Comparison of ENCODE assay signal across 12 mouse cellular contexts in genomic region chr4:46555762-46556161, GRCm38 (mm10). TPM values are rescaled to one million over a fixed set of nuclear protein-coding genes. Genes with fewer than 3 reads are reported as not detected.
DNase-seq lines count a peak whose midpoint lies in the region; ATAC-seq lines count a peak whose summit lies in the region.
"Had no signal": no experiment of that assay in that cellular context is flagged by ENCODE, and none has a peak within 500 bp of the region (broad histone marks: within the 10 kb centered on the region; RNA-seq: fewer than 3 reads in every experiment).

No protein-coding gene starts in this region.

- peak; percentile 55 to 57 for DNase-seq in spleen, postnatal 36 days (ENCODE audit: low spot score in 2 of 2)
- DNase-seq in spleen, postnatal 14 days (ENCODE audit: low spot score in 2 of 2): no peak
- DNase-seq in liver, embryonic 13.5 days: no peak
- no peak for DNase-seq in adrenal gland, adult (ENCODE audit: inconsistent age in 2 of 2, low spot score in 1 of 2)
- no peak for DNase-seq in hindbrain, embryonic 11.5 days (ENCODE audit: low spot score)
- no peak for DNase-seq in heart, postnatal 4 days
- DNase-seq in gastrocnemius, postnatal 4 days (ENCODE audit: low spot score in 2 of 2): no peak
- DNase-seq: right cerebral cortex, postnatal 14 days; thymus, postnatal 14 days had no signal

- H3K27me3 ChIP-seq in liver, embryonic 13.5 days: no peaks in the 10 kb centered on the region
- H3K27me3 ChIP-seq in hindbrain, embryonic 11.5 days (ENCODE audit: control insufficient read depth, insufficient read depth, low read length): no peaks in the 10 kb centered on the region
- H3K27me3 ChIP-seq: midbrain, embryonic 13.5 days had no signal

- no peak overlapping the region for H3K4me3 ChIP-seq in liver, embryonic 13.5 days (replicated peaks)
- no peak overlapping the region for H3K4me3 ChIP-seq in macrophage (ENCODE audit: inconsistent target)
- H3K4me3 ChIP-seq in hindbrain, embryonic 11.5 days (ENCODE audit: low read depth, low read length): no peak overlapping the region
- H3K4me3 ChIP-seq: midbrain, embryonic 13.5 days had no signal

- WGBS in liver, embryonic 13.5 days (ENCODE audit: insufficient replicate concordance): 63% methylated on average over 9 of the region's 9 CpGs
- WGBS in macrophage (ENCODE audit: missing documents): 43% methylated on average over 9 of the region's 9 CpGs
- WGBS in hindbrain, embryonic 11.5 days: 85% methylated on average over 9 of the region's 9 CpGs

- peaks cover 44% of the 10 kb centered on the region for H3K4me1 ChIP-seq in liver, embryonic 13.5 days (replicated peaks)
- H3K4me1 ChIP-seq in hindbrain, embryonic 11.5 days (replicated peaks; ENCODE audit: control insufficient read depth, insufficient read depth, low read length): no peaks in the 10 kb centered on the region
- H3K4me1 ChIP-seq: midbrain, embryonic 13.5 days had no signal

- no peak for ATAC-seq in liver, embryonic 13.5 days (ENCODE audit: low read depth)
- no peak for ATAC-seq in hindbrain, embryonic 11.5 days (ENCODE audit: low FRiP score)
- ATAC-seq: inflammation-experienced regulatory T-cells, adult 6 months; midbrain, embryonic 13.5 days had no signal

- H3K79me2 ChIP-seq in macrophage (ENCODE audit: inconsistent target): peaks cover 63% of the 10 kb centered on the region

- no peaks in the 10 kb centered on the region for H3K36me3 ChIP-seq in liver, embryonic 13.5 days
- H3K36me3 ChIP-seq in macrophage (ENCODE audit: inconsistent target): peaks cover 11% of the 10 kb centered on the region; the same call in 1 of the 2 replicates
- H3K36me3 ChIP-seq in hindbrain, embryonic 11.5 days (ENCODE audit: control insufficient read depth, insufficient read depth, low read length): no peaks in the 10 kb centered on the region
- H3K36me3 ChIP-seq: midbrain, embryonic 13.5 days had no signal

- no peak overlapping the region for H3K9ac ChIP-seq in liver, embryonic 13.5 days
- H3K9ac ChIP-seq in hindbrain, embryonic 11.5 days (ENCODE audit: low read depth, low read length): no peak overlapping the region
- H3K9ac ChIP-seq: midbrain, embryonic 13.5 days had no signal

- H3K9me3 ChIP-seq in liver, embryonic 13.5 days (replicated peaks): no peaks in the 10 kb centered on the region
- H3K9me3 ChIP-seq in hindbrain, embryonic 11.5 days (ENCODE audit: control insufficient read depth, low read length): no peaks in the 10 kb centered on the region
- H3K9me3 ChIP-seq: midbrain, embryonic 13.5 days had no signal

- H3K27ac ChIP-seq in liver, embryonic 13.5 days: 0 out of 2 replicates have a peak overlapping the region, but pooled peaks have one; percentile 57
- peak overlapping the region; percentile 96 for H3K27ac ChIP-seq in macrophage
- no peak overlapping the region for H3K27ac ChIP-seq in hindbrain, embryonic 11.5 days (ENCODE audit: low read depth, low read length)
- H3K27ac ChIP-seq: midbrain, embryonic 13.5 days had no signal

- H3K4me2 ChIP-seq in liver, embryonic 13.5 days: no peak overlapping the region
- H3K4me2 ChIP-seq in hindbrain, embryonic 11.5 days (replicated peaks; ENCODE audit: low read depth, low read length): no peak overlapping the region
- H3K4me2 ChIP-seq: midbrain, embryonic 13.5 days had no signal

RNA-seq across cellular contexts. Expression of gene Trim14, which starts 19.8 kb away (rescaled TPM):
- 6.8 and 8.6 TPM in 2 replicates for polyA plus RNA-seq in liver, embryonic 13.5 days (2015; fragmentation: Nextera tagmentation; extraction: Ambion mirVana)
- total RNA-seq in macrophage (2018; cell fraction: chromatin; rRNA removed): 100 to 1,000 TPM in 20 of 26 experiments, 10 to 100 TPM in 6; 40.3 to 320 (median 186) TPM
- total RNA-seq in macrophage (2018; cell fraction: cytosol; rRNA removed): 100 to 1,000 TPM in 14 of 26 experiments, 10 to 100 TPM in 12; 40.9 to 189 (median 109) TPM
- total RNA-seq in macrophage (2018; cell fraction: nucleus; rRNA removed): 100 to 1,000 TPM in 20 of 26 experiments, 10 to 100 TPM in 6; 47.0 to 265 (median 151) TPM
- 89.8 to 107 TPM (median 90.1 TPM) in 3 replicates for polyA plus RNA-seq in macrophage (2018)
- 0.84 and 1.0 TPM in 2 replicates for polyA plus RNA-seq in hindbrain, embryonic 11.5 days (2014; fragmentation: Nextera tagmentation; extraction: Ambion mirVana)
- total RNA-seq in heart, postnatal 4 days (2021): 1 to 10 TPM in 1 of 2 experiments, under 1 TPM in 1; 0.76 to 1.3 TPM
- 1 to 10 TPM; 1.5 to 3.1 TPM for total RNA-seq in gastrocnemius, postnatal 4 days (2021)

RNA-seq across cellular contexts. Expression of gene Coro2a, which starts 46.2 kb away (rescaled TPM):
- 3.0 and 3.7 TPM in 2 replicates for polyA plus RNA-seq in liver, embryonic 13.5 days (2015; fragmentation: Nextera tagmentation; extraction: Ambion mirVana)
- 100 to 1,000 TPM in 16 of 26 experiments, 10 to 100 TPM in 10; 19.8 to 277 (median 119) TPM for total RNA-seq in macrophage (2018; cell fraction: chromatin; rRNA removed)
- 10 to 100 TPM; 44.6 to 93.4 (median 63.3) TPM for total RNA-seq in macrophage (2018; cell fraction: cytosol; rRNA removed)
- 100 to 1,000 TPM in 9 of 26 experiments, 10 to 100 TPM in 17; 29.9 to 258 (median 87.1) TPM for total RNA-seq in macrophage (2018; cell fraction: nucleus; rRNA removed)
- polyA plus RNA-seq in macrophage (2018): 34.5 to 36.9 TPM (median 35.4 TPM) in 3 replicates
- 3.6 and 6.6 TPM in 2 replicates for polyA plus RNA-seq in hindbrain, embryonic 11.5 days (2014; fragmentation: Nextera tagmentation; extraction: Ambion mirVana)
- under 1 TPM; 0.25 to 0.48 TPM for total RNA-seq in heart, postnatal 4 days (2021)
- total RNA-seq in gastrocnemius, postnatal 4 days (2021): under 1 TPM; 0.80 to 0.81 TPM

Comparison
In these comparisons a context has a peak if more than half of its experiments do, and no peak if none do; other contexts are left out.
1. DNase-seq: peak in spleen, postnatal 36 days (2 of 2); none in spleen, postnatal 14 days (0 of 2), liver, embryonic 13.5 days (single experiment), adrenal gland, adult (0 of 2), hindbrain, embryonic 11.5 days (single experiment), heart, postnatal 4 days (single experiment) and gastrocnemius, postnatal 4 days (0 of 2).